Mouse (Mus musculus): ENCODE measurements around the gene Gm20388.
"Not testable (repeated sequence)": the region's sequence is repeated elsewhere in the genome, so short reads cannot be mapped to it uniquely, and the experiment has no call there.

GRCm38 (mm10) chr8:123430936-123431335 lies 3520.3 kb downstream of the Gm20388 start:
- TF ChIP-seq MAFK (IDR thresholded peaks at IDR 0.05; ENCODE audit: insufficient read depth, low read depth, low read length); ZC3H11A (IDR thresholded peaks at IDR 0.05; ENCODE audit: borderline replicate concordance, low read depth, low read length): not testable (repeated sequence)
